Mouse (Mus musculus): ENCODE data around the gene Mad2l1bp. TPM values are rescaled to one million over a fixed set of nuclear protein-coding genes. Genes with fewer than 3 reads are reported as not detected.

Mad2l1bp gene
- polyA plus RNA-seq, 1 experiment from 2014 or later = 30.6 TPM

- no peak overlapping the region for H3K9ac ChIP-seq
- H3K27ac ChIP-seq = no peak overlapping the region
- no peaks in the 10 kb centered on the region for H3K27me3 ChIP-seq
- no peak for ATAC-seq (ENCODE audit: low FRiP score)
- H3K36me3 ChIP-seq (replicated peaks) = peaks cover 65% of the 10 kb centered on the region
- WGBS = 92% methylated on average over 10 of the region's 10 CpGs
- no peak overlapping the region for H3K4me3 ChIP-seq (replicated peaks)
- H3K4me1 ChIP-seq = no peaks in the 10 kb centered on the region
- H3K4me2 ChIP-seq = no peak overlapping the region
- no peaks in the 10 kb centered on the region for H3K9me3 ChIP-seq
Measured at GRCm38 (mm10) chr17:46119641-46120040, 33.7 kb downstream of the Mad2l1bp start.

- Histone ChIP-seq H3K9ac (no peak overlapping the region), H3K27ac (no peak overlapping the region), H3K4me2 (no peak overlapping the region), H3K36me3 (replicated peaks) (peaks cover 55% of the 10 kb centered on the region), H3K9me3 (no peaks in the 10 kb centered on the region), H3K27me3 (no peaks in the 10 kb centered on the region), H3K4me1 (no peaks in the 10 kb centered on the region), H3K4me3 (replicated peaks) (no peak overlapping the region)
- ATAC-seq (ENCODE audit: low FRiP score) = no peak
- WGBS = 88% methylated on average over 4 of the region's 4 CpGs
Measured at GRCm38 (mm10) chr17:46118423-46118850, 34.9 kb downstream of the Mad2l1bp start.

GRCm38 (mm10) chr17:46117623-46118422 is 35.5 kb downstream of the Mad2l1bp start:
- no peak overlapping the region for H3K27ac ChIP-seq
- no peaks in the 10 kb centered on the region for H3K4me1 ChIP-seq
- H3K4me2 ChIP-seq = no peak overlapping the region
- H3K9ac ChIP-seq = no peak overlapping the region
- H3K36me3 ChIP-seq (replicated peaks) = peaks cover 49% of the 10 kb centered on the region
- no peaks in the 10 kb centered on the region for H3K9me3 ChIP-seq
- WGBS = 88% methylated on average over 13 of the region's 13 CpGs
- H3K27me3 ChIP-seq = no peaks in the 10 kb centered on the region
- no peak overlapping the region for H3K4me3 ChIP-seq (replicated peaks)
- ATAC-seq (ENCODE audit: low FRiP score) = no peak

- no peak overlapping the region for H3K9ac ChIP-seq
- peaks cover 40% of the 10 kb centered on the region for H3K36me3 ChIP-seq (replicated peaks)
- no peak overlapping the region for H3K4me2 ChIP-seq
- H3K9me3 ChIP-seq = no peaks in the 10 kb centered on the region
- no peak overlapping the region for H3K4me3 ChIP-seq (replicated peaks)
- no peaks in the 10 kb centered on the region for H3K27me3 ChIP-seq
- no peak for ATAC-seq (ENCODE audit: low FRiP score)
- H3K27ac ChIP-seq = no peak overlapping the region
- whole genome bisulfite sequencing = 90% methylated on average over 3 of the region's 3 CpGs
- H3K4me1 ChIP-seq = peaks cover 5% of the 10 kb centered on the region
Measured at GRCm38 (mm10) chr17:46116881-46117280, 36.5 kb downstream of the Mad2l1bp start.

GRCm38 (mm10) chr17:46116138-46116537 is 37.2 kb downstream of the Mad2l1bp start:
- WGBS = 83% methylated on average over 11 of the region's 11 CpGs
- Histone ChIP-seq H3K36me3 (replicated peaks) (peaks cover 38% of the 10 kb centered on the region), H3K4me2 (no peak overlapping the region), H3K4me1 (peaks cover 12% of the 10 kb centered on the region), H3K9ac (no peak overlapping the region), H3K27me3 (no peaks in the 10 kb centered on the region), H3K9me3 (no peaks in the 10 kb centered on the region), H3K27ac (no peak overlapping the region), H3K4me3 (replicated peaks) (no peak overlapping the region)
- ATAC-seq (ENCODE audit: low FRiP score) = no peak

- ATAC-seq (ENCODE audit: low FRiP score) = no peak
- no peak overlapping the region for H3K4me2 ChIP-seq
- no peaks in the 10 kb centered on the region for H3K9me3 ChIP-seq
- no peak overlapping the region for H3K9ac ChIP-seq
- H3K4me3 ChIP-seq (replicated peaks) = no peak overlapping the region
- no peaks in the 10 kb centered on the region for H3K27me3 ChIP-seq
- peaks cover 37% of the 10 kb centered on the region for H3K36me3 ChIP-seq (replicated peaks)
- 83% methylated on average over 2 of the region's 2 CpGs for WGBS
- no peak overlapping the region for H3K27ac ChIP-seq
- H3K4me1 ChIP-seq = peaks cover 12% of the 10 kb centered on the region
Measured at GRCm38 (mm10) chr17:46115489-46115888, 37.9 kb downstream of the Mad2l1bp start.

GRCm38 (mm10) chr17:46110402-46111289 is 42.7 kb downstream of the Mad2l1bp start, which contains the start of gene Mrps18a:
Mrps18a (plus strand) TSS chr17:46110986.
- Histone ChIP-seq H3K27me3 (peaks cover 22% of the 10 kb centered on the region), H3K36me3 (replicated peaks) (0 out of 2 replicates have a peak, but pooled peaks cover 5% of the 10 kb centered on the region), H3K27ac (peak within 1 kb of the TSS; percentile 79), H3K4me2 (peak within 1 kb of the TSS; percentile 89), H3K9ac (peak within 1 kb of the TSS; percentile 82), H3K4me3 (replicated peaks) (peak within 1 kb of the TSS; percentile 92), H3K9me3 (no peaks in the 10 kb centered on the region), H3K4me1 (peaks cover 12% of the 10 kb centered on the region)
- ATAC-seq (ENCODE audit: low FRiP score) = peak; percentile 97
- WGBS = 6% methylated on average over 38 of the region's 38 CpGs

GRCm38 (mm10) chr17:46108286-46108685 is 45.1 kb downstream of the Mad2l1bp start:
- peaks cover 22% of the 10 kb centered on the region for H3K27me3 ChIP-seq
- WGBS = 76% methylated on average over 4 of the region's 4 CpGs

GRCm38 (mm10) chr17:46104487-46104886 is 48.9 kb downstream of the Mad2l1bp start:
- no peak overlapping the region for H3K4me3 ChIP-seq (replicated peaks)
- WGBS = 55% methylated on average over 12 of the region's 12 CpGs

More at GRCm38 (mm10) chr17:46108286-46108685, 45.1 kb downstream of the Mad2l1bp start:
- Histone ChIP-seq H3K4me3 (replicated peaks) (no peak overlapping the region), H3K36me3 (replicated peaks) (no peaks in the 10 kb centered on the region), H3K27ac (no peak overlapping the region), H3K9me3 (no peaks in the 10 kb centered on the region), H3K4me2 (no peak overlapping the region), H3K4me1 (peaks cover 12% of the 10 kb centered on the region), H3K9ac (no peak overlapping the region)
- no peak for ATAC-seq (ENCODE audit: low FRiP score)

GRCm38 (mm10) chr17:46102608-46103159 is 50.7 kb downstream of the Mad2l1bp start:
- Histone ChIP-seq H3K27ac (no peak overlapping the region), H3K9ac (no peak overlapping the region), H3K27me3 (peaks cover 7% of the 10 kb centered on the region; the same call in 1 of the 2 replicates), H3K4me3 (replicated peaks) (no peak overlapping the region), H3K9me3 (no peaks in the 10 kb centered on the region), H3K4me1 (no peaks in the 10 kb centered on the region; the same call in 1 of the 2 replicates), H3K4me2 (no peak overlapping the region), H3K36me3 (replicated peaks) (no peaks in the 10 kb centered on the region)
- ATAC-seq (ENCODE audit: low FRiP score) = no peak
- WGBS = 40% methylated on average over 8 of the region's 8 CpGs

More at GRCm38 (mm10) chr17:46104487-46104886, 48.9 kb downstream of the Mad2l1bp start:
- Histone ChIP-seq H3K9ac (no peak overlapping the region), H3K27me3 (peaks cover 17% of the 10 kb centered on the region), H3K27ac (no peak overlapping the region), H3K9me3 (no peaks in the 10 kb centered on the region), H3K36me3 (replicated peaks) (no peaks in the 10 kb centered on the region), H3K4me2 (no peak overlapping the region), H3K4me1 (no peaks in the 10 kb centered on the region; the same call in 1 of the 2 replicates)
- no peak for ATAC-seq (ENCODE audit: low FRiP score)

GRCm38 (mm10) chr17:46101906-46102305 is 51.4 kb downstream of the Mad2l1bp start:
- Histone ChIP-seq H3K4me3 (replicated peaks) (no peak overlapping the region), H3K27me3 (peaks cover under 1% of the 10 kb centered on the region; the same call in 1 of the 2 replicates), H3K4me2 (no peak overlapping the region), H3K36me3 (replicated peaks) (no peaks in the 10 kb centered on the region), H3K27ac (no peak overlapping the region), H3K9ac (no peak overlapping the region), H3K4me1 (no peaks in the 10 kb centered on the region; the same call in 1 of the 2 replicates), H3K9me3 (no peaks in the 10 kb centered on the region)
- ATAC-seq (ENCODE audit: low FRiP score) = no peak
- 88% methylated on average over 9 of the region's 9 CpGs for WGBS

GRCm38 (mm10) chr17:46098525-46098924 is 54.8 kb downstream of the Mad2l1bp start:
- 59% methylated on average over 8 of the region's 8 CpGs for WGBS
- no peak overlapping the region for H3K4me3 ChIP-seq (replicated peaks)
- H3K27me3 ChIP-seq = 0 out of 2 replicates have a peak, but pooled peaks cover 7% of the 10 kb centered on the region
- H3K9ac ChIP-seq = no peak overlapping the region
- no peaks in the 10 kb centered on the region for H3K9me3 ChIP-seq
- ATAC-seq (ENCODE audit: low FRiP score) = no peak
- H3K4me1 ChIP-seq = no peaks in the 10 kb centered on the region; the same call in 1 of the 2 replicates
- no peaks in the 10 kb centered on the region for H3K36me3 ChIP-seq (replicated peaks)
- H3K27ac ChIP-seq = no peak overlapping the region
- H3K4me2 ChIP-seq = no peak overlapping the region
